Mouse (Mus musculus) olfactory bulb, adult 2 months (tissue): Measurements from ENCODE around the gene Neurod4.

ENCODE experiments used
- CTCF ChIP-seq: fragments of 200-500 bp; IDR thresholded peaks from 2 replicates; pipeline ENCODE4 v1.5.1; 2012; ENCODE audit warnings: low read depth, mild to moderate bottlenecking, low read length, moderate library complexity; ENCODE audit not compliant: insufficient read depth
- POLR2A ChIP-seq: fragments of 200-500 bp; IDR thresholded peaks from 2 replicates; pipeline ENCODE4 v1.6.1; 2012; ENCODE audit warnings: mild to moderate bottlenecking, low read depth, low read length, moderate library complexity; ENCODE audit not compliant: insufficient read depth

- TF ChIP-seq POLR2A (no peak), CTCF (no peak)
Measured at GRCm38 (mm10) chr10:130322062-130322461, 42.0 kb upstream of the Neurod4 start.
